Mouse (Mus musculus): Measurements from ENCODE around the gene Tnc. TPM values are rescaled to one million over a fixed set of nuclear protein-coding genes. Genes with fewer than 3 reads are reported as not detected.

Tnc gene
- polyA plus RNA-seq, 1 experiment from 2014 or later: 28.1 TPM

- H3K4me2 ChIP-seq: peak overlapping the region; percentile 34
- no peak overlapping the region for H3K4me3 ChIP-seq (replicated peaks)
- peak overlapping the region; percentile 41; the same call in 1 of the 2 replicates for H3K27ac ChIP-seq
- H3K36me3 ChIP-seq: no peaks in the 10 kb centered on the region
- WGBS: 27% methylated on average over 10 of the region's 10 CpGs
- peaks cover 7% of the 10 kb centered on the region for H3K4me1 ChIP-seq (replicated peaks)
- peak; percentile 90 for ATAC-seq (ENCODE audit: insufficient number of reproducible peaks, insufficient read depth, low FRiP score, low TSS enrichment, low read depth)
- H3K9ac ChIP-seq (replicated peaks): no peak overlapping the region
- H3K9me3 ChIP-seq: no peaks in the 10 kb centered on the region
- no peaks in the 10 kb centered on the region for H3K27me3 ChIP-seq
These were observed 18.5 kb upstream of the Tnc start for GRCm38 (mm10) chr4:64065266-64065665.

GRCm38 (mm10) chr4:64058856-64059231, 12.0 kb upstream of the Tnc start:
- H3K9ac ChIP-seq (replicated peaks): no peak overlapping the region
- no peak overlapping the region for H3K4me2 ChIP-seq
- H3K4me1 ChIP-seq (replicated peaks): no peaks in the 10 kb centered on the region
- WGBS: 64% methylated on average over 6 of the region's 6 CpGs
- H3K36me3 ChIP-seq: no peaks in the 10 kb centered on the region
- H3K27me3 ChIP-seq: no peaks in the 10 kb centered on the region
- no peak overlapping the region for H3K4me3 ChIP-seq (replicated peaks)
- H3K27ac ChIP-seq: no peak overlapping the region
- ATAC-seq (ENCODE audit: insufficient number of reproducible peaks, insufficient read depth, low FRiP score, low TSS enrichment, low read depth): no peak
- H3K9me3 ChIP-seq: no peaks in the 10 kb centered on the region

GRCm38 (mm10) chr4:64058048-64058855, 11.4 kb upstream of the Tnc start:
- no peak overlapping the region for H3K27ac ChIP-seq
- H3K4me1 ChIP-seq (replicated peaks): no peaks in the 10 kb centered on the region
- H3K36me3 ChIP-seq: no peaks in the 10 kb centered on the region
- H3K4me2 ChIP-seq: no peak overlapping the region
- ATAC-seq (ENCODE audit: insufficient number of reproducible peaks, insufficient read depth, low FRiP score, low TSS enrichment, low read depth): no peak
- H3K4me3 ChIP-seq (replicated peaks): no peak overlapping the region
- no peaks in the 10 kb centered on the region for H3K27me3 ChIP-seq
- WGBS: 71% methylated on average over 12 of the region's 12 CpGs
- no peaks in the 10 kb centered on the region for H3K9me3 ChIP-seq
- no peak overlapping the region for H3K9ac ChIP-seq (replicated peaks)

GRCm38 (mm10) chr4:64048177-64048576, 1.4 kb upstream of the Tnc start:
- no peak for ATAC-seq (ENCODE audit: insufficient number of reproducible peaks, insufficient read depth, low FRiP score, low TSS enrichment, low read depth)
- WGBS: 21% methylated on average over 7 of the region's 7 CpGs
- Histone ChIP-seq H3K4me2 (no peak overlapping the region), H3K9me3 (no peaks in the 10 kb centered on the region), H3K4me1 (replicated peaks) (peaks cover 18% of the 10 kb centered on the region; the same call in 1 of the 2 replicates), H3K27ac (no peak overlapping the region), H3K9ac (replicated peaks) (no peak overlapping the region), H3K4me3 (replicated peaks) (no peak overlapping the region), H3K36me3 (no peaks in the 10 kb centered on the region), H3K27me3 (peaks cover 17% of the 10 kb centered on the region)

- Histone ChIP-seq H3K36me3 (no peaks in the 10 kb centered on the region), H3K4me2 (0 out of 2 replicates have a peak overlapping the region, but pooled peaks have one; percentile 74), H3K27me3 (peaks cover 17% of the 10 kb centered on the region), H3K4me1 (replicated peaks) (peaks cover 22% of the 10 kb centered on the region; the same call in 1 of the 2 replicates), H3K27ac (no peak overlapping the region), H3K9me3 (no peaks in the 10 kb centered on the region), H3K9ac (replicated peaks) (no peak overlapping the region), H3K4me3 (replicated peaks) (no peak overlapping the region)
- ATAC-seq (ENCODE audit: insufficient number of reproducible peaks, insufficient read depth, low FRiP score, low TSS enrichment, low read depth): no peak
- 77% methylated on average over 4 of the region's 4 CpGs for whole genome bisulfite sequencing
These were observed 2.9 kb downstream of the Tnc start for GRCm38 (mm10) chr4:64043893-64044292.

GRCm38 (mm10) chr4:64043371-64043770, 3.4 kb downstream of the Tnc start:
- Histone ChIP-seq H3K27ac (no peak overlapping the region), H3K9me3 (no peaks in the 10 kb centered on the region), H3K9ac (replicated peaks) (no peak overlapping the region), H3K4me1 (replicated peaks) (peaks cover 20% of the 10 kb centered on the region; the same call in 1 of the 2 replicates), H3K36me3 (no peaks in the 10 kb centered on the region), H3K4me3 (replicated peaks) (no peak overlapping the region), H3K27me3 (peaks cover 17% of the 10 kb centered on the region), H3K4me2 (no peak overlapping the region)
- WGBS: 81% methylated on average over 6 of the region's 6 CpGs
- no peak for ATAC-seq (ENCODE audit: insufficient number of reproducible peaks, insufficient read depth, low FRiP score, low TSS enrichment, low read depth)

- Histone ChIP-seq H3K4me1 (replicated peaks) (peaks cover 4% of the 10 kb centered on the region; the same call in 1 of the 2 replicates), H3K27ac (no peak overlapping the region), H3K4me2 (no peak overlapping the region), H3K36me3 (no peaks in the 10 kb centered on the region), H3K9ac (replicated peaks) (no peak overlapping the region), H3K9me3 (no peaks in the 10 kb centered on the region), H3K27me3 (no peaks in the 10 kb centered on the region), H3K4me3 (replicated peaks) (no peak overlapping the region)
- 86% methylated on average over 2 of the region's 2 CpGs for WGBS
- ATAC-seq (ENCODE audit: insufficient number of reproducible peaks, insufficient read depth, low FRiP score, low TSS enrichment, low read depth): no peak
These were observed 7.7 kb downstream of the Tnc start for GRCm38 (mm10) chr4:64039091-64039490.

- H3K4me2 ChIP-seq: no peak overlapping the region
- H3K9me3 ChIP-seq: no peaks in the 10 kb centered on the region
- no peaks in the 10 kb centered on the region for H3K36me3 ChIP-seq
- 0 out of 2 replicates have a peak, but pooled peaks cover under 1% of the 10 kb centered on the region for H3K4me1 ChIP-seq (replicated peaks)
- 79% methylated on average over 2 of the region's 2 CpGs for WGBS
- no peak overlapping the region for H3K4me3 ChIP-seq (replicated peaks)
- H3K27ac ChIP-seq: 0 out of 2 replicates have a peak overlapping the region, but pooled peaks have one; percentile 12
- no peaks in the 10 kb centered on the region for H3K27me3 ChIP-seq
- no peak for ATAC-seq (ENCODE audit: insufficient number of reproducible peaks, insufficient read depth, low FRiP score, low TSS enrichment, low read depth)
- no peak overlapping the region for H3K9ac ChIP-seq (replicated peaks)
These were observed 9.3 kb downstream of the Tnc start for GRCm38 (mm10) chr4:64037513-64037912.

- ATAC-seq (ENCODE audit: insufficient number of reproducible peaks, insufficient read depth, low FRiP score, low TSS enrichment, low read depth): no peak
- Histone ChIP-seq H3K4me2 (no peak overlapping the region), H3K27me3 (no peaks in the 10 kb centered on the region), H3K9me3 (no peaks in the 10 kb centered on the region), H3K4me1 (replicated peaks) (peaks cover under 1% of the 10 kb centered on the region; the same call in 1 of the 2 replicates), H3K36me3 (no peaks in the 10 kb centered on the region), H3K9ac (replicated peaks) (no peak overlapping the region), H3K4me3 (replicated peaks) (no peak overlapping the region), H3K27ac (no peak overlapping the region)
- 83% methylated on average over 1 of the region's 1 CpGs for WGBS
These were observed 12.1 kb downstream of the Tnc start for GRCm38 (mm10) chr4:64034724-64035123.

GRCm38 (mm10) chr4:64033191-64033590, 13.6 kb downstream of the Tnc start:
- Histone ChIP-seq H3K4me1 (replicated peaks) (peaks cover 9% of the 10 kb centered on the region; the same call in 1 of the 2 replicates), H3K27ac (no peak overlapping the region), H3K4me2 (no peak overlapping the region), H3K27me3 (no peaks in the 10 kb centered on the region), H3K9me3 (no peaks in the 10 kb centered on the region), H3K9ac (replicated peaks) (no peak overlapping the region), H3K4me3 (replicated peaks) (no peak overlapping the region), H3K36me3 (no peaks in the 10 kb centered on the region)
- 58% methylated on average over 2 of the region's 2 CpGs for WGBS
- no peak for ATAC-seq (ENCODE audit: insufficient number of reproducible peaks, insufficient read depth, low FRiP score, low TSS enrichment, low read depth)

GRCm38 (mm10) chr4:64029486-64029885, 17.3 kb downstream of the Tnc start:
- ATAC-seq (ENCODE audit: insufficient number of reproducible peaks, insufficient read depth, low FRiP score, low TSS enrichment, low read depth): no peak
- peaks cover 9% of the 10 kb centered on the region; the same call in 1 of the 2 replicates for H3K4me1 ChIP-seq (replicated peaks)
- peak overlapping the region; percentile 13; the same call in 1 of the 2 replicates for H3K27ac ChIP-seq
- H3K27me3 ChIP-seq: no peaks in the 10 kb centered on the region
- 18% methylated on average over 1 of the region's 1 CpGs for WGBS
- no peaks in the 10 kb centered on the region for H3K36me3 ChIP-seq
- no peak overlapping the region for H3K4me2 ChIP-seq
- no peak overlapping the region for H3K4me3 ChIP-seq (replicated peaks)
- no peak overlapping the region for H3K9ac ChIP-seq (replicated peaks)
- H3K9me3 ChIP-seq: no peaks in the 10 kb centered on the region

All from limb, embryonic 12.5 days (tissue).